ENCODE assay signal across 7 mouse cellular contexts in genomic region chr2:93470849-93471576, GRCm38 (mm10). TPM values are rescaled to one million over a fixed set of nuclear protein-coding genes. Genes with fewer than 3 reads are reported as not detected.
DNase-seq lines count a peak whose midpoint lies in the region; ATAC-seq and TF ChIP-seq lines count a peak whose summit lies in the region.

No protein-coding gene starts in this region.

- TF ChIP-seq CTCF in small intestine, adult 2 months (IDR thresholded peaks at IDR 0.05; ENCODE audit: extremely low read depth, insufficient read length, insufficient replicate concordance, low read depth, low read length), result peak; percentile 60; the same call in 1 of the 2 replicates

- peak; percentile 35; the same call in 1 of the 2 replicates for ATAC-seq in intestine, embryonic 16.5 days

- no peak overlapping the region for H3K4me3 ChIP-seq in intestine, embryonic 16.5 days (ENCODE audit: low read length)
- H3K4me3 ChIP-seq in midbrain, embryonic 10.5 days, result peak overlapping the region; percentile 47; the same call in 1 of the 2 replicates
- H3K4me3 ChIP-seq in small intestine, adult 2 months (ENCODE audit: low read depth, low read length), result 0 out of 2 replicates have a peak overlapping the region, but pooled peaks have one; percentile 60

- TF ChIP-seq POLR2A in small intestine, adult 2 months (IDR thresholded peaks at IDR 0.05; ENCODE audit: low read depth, low read length), result no peak

- no peaks in the 10 kb centered on the region for H3K36me3 ChIP-seq in intestine, embryonic 16.5 days (ENCODE audit: control insufficient read depth, insufficient read depth, low read length)
- no peaks in the 10 kb centered on the region for H3K36me3 ChIP-seq in midbrain, embryonic 10.5 days
- H3K36me3 ChIP-seq in small intestine, adult 2 months (ENCODE audit: control insufficient read depth, insufficient read depth, low read length), result no peaks in the 10 kb centered on the region

- peak; percentile 78 for DNase-seq in adrenal gland, adult 2 months
- peak; percentile 63 for DNase-seq in embryo, embryonic 11.5 days (ENCODE audit: low read depth, low spot score)
- peak; percentile 53 to 71 for DNase-seq in gastrocnemius, postnatal 4 days (ENCODE audit: low spot score in 2 of 2)
- DNase-seq in left cerebral cortex, postnatal 25 days (ENCODE audit: low spot score in 2 of 2), result peak; percentile 83 to 89
- DNase-seq in midbrain, embryonic 10.5 days (ENCODE audit: low spot score), result peak; percentile 74

- intact Hi-C loops in left cerebral cortex, postnatal 25 days (cut with DNase I), result loop anchor here (1.0 to 5.0 kb wide), 4 partner anchors 50 to 404 kb away; no protein-coding TSS in a partner anchor

- H3K9me3 ChIP-seq in intestine, embryonic 16.5 days (ENCODE audit: control insufficient read depth, low read length), result no peaks in the 10 kb centered on the region
- no peaks in the 10 kb centered on the region for H3K9me3 ChIP-seq in midbrain, embryonic 10.5 days (replicated peaks)

- 18% methylated on average over 3 of the region's 3 CpGs for WGBS in intestine, embryonic 16.5 days
- 17% methylated on average over 3 of the region's 3 CpGs for WGBS in midbrain, embryonic 10.5 days
- WGBS in small intestine, adult 2 months, result 10% methylated on average over 3 of the region's 3 CpGs

- no peak overlapping the region for H3K27ac ChIP-seq in intestine, embryonic 16.5 days (ENCODE audit: low read length)
- 0 out of 2 replicates have a peak overlapping the region, but pooled peaks have one; percentile 46 for H3K27ac ChIP-seq in midbrain, embryonic 10.5 days (replicated peaks)
- H3K27ac ChIP-seq in small intestine, adult 2 months (ENCODE audit: insufficient read depth, low read depth, low read length), result no peak overlapping the region

- no peak overlapping the region for H3K4me2 ChIP-seq in intestine, embryonic 16.5 days (ENCODE audit: low read depth, low read length)

- peaks cover 12% of the 10 kb centered on the region for H3K4me1 ChIP-seq in intestine, embryonic 16.5 days (ENCODE audit: control insufficient read depth, insufficient read depth, low read length)
- peaks cover 33% of the 10 kb centered on the region for H3K4me1 ChIP-seq in midbrain, embryonic 10.5 days
- H3K4me1 ChIP-seq in small intestine, adult 2 months (ENCODE audit: control insufficient read depth, insufficient read depth, insufficient read length, low read length), result peaks cover 18% of the 10 kb centered on the region

- no peaks in the 10 kb centered on the region for H3K27me3 ChIP-seq in intestine, embryonic 16.5 days (replicated peaks; ENCODE audit: control insufficient read depth, insufficient read depth, low read length)
- H3K27me3 ChIP-seq in midbrain, embryonic 10.5 days (ENCODE audit: low read depth, poor library complexity, severe bottlenecking), result peaks cover 55% of the 10 kb centered on the region
- no peaks in the 10 kb centered on the region for H3K27me3 ChIP-seq in small intestine, adult 2 months (ENCODE audit: control insufficient read depth, insufficient read depth, low read length)

- H3K9ac ChIP-seq in intestine, embryonic 16.5 days (ENCODE audit: low read depth, low read length), result peak overlapping the region; percentile 68; the same call in 1 of the 2 replicates

RNA-seq across cellular contexts. Expression of gene Cd82, which starts 8.1 kb away (rescaled TPM):
- total RNA-seq in adrenal gland, adult 2 months (2021), result 10 to 100 TPM; 58.9 to 83.2 TPM
- 125 and 137 TPM in 2 replicates for polyA plus RNA-seq in adrenal gland, adult 2 months (2012; rRNA removed)
- total RNA-seq in gastrocnemius, postnatal 4 days (2021), result 10 to 100 TPM; 57.8 to 58.8 TPM
- 171 and 180 TPM in 2 replicates for polyA plus RNA-seq in intestine, embryonic 16.5 days (2015; fragmentation: Nextera tagmentation; extraction: Ambion mirVana)
- total RNA-seq in left cerebral cortex, postnatal 25 days (2021), result 10 to 100 TPM; 15.7 to 16.3 TPM
- 5.1 and 5.9 TPM in 2 replicates for polyA plus RNA-seq in midbrain, embryonic 10.5 days (2016; fragmentation: Nextera tagmentation; extraction: Ambion mirVana)
- 123 and 433 TPM in 2 replicates for polyA plus RNA-seq in small intestine, adult 2 months (2012; rRNA removed)

Comparison
In these comparisons a context has a peak if more than half of its experiments do, and no peak if none do; other contexts are left out.
1. RNA of gene Cd82, which starts 8.1 kb away (polyA plus RNA-seq): 123 to 433 TPM in small intestine, adult 2 months, 171 to 180 TPM in intestine, embryonic 16.5 days and 125 to 137 TPM in adrenal gland, adult 2 months; 5.1 to 5.9 TPM in midbrain, embryonic 10.5 days; every median in the first group is over 10 times any median in the second.
2. Peak in every context shown above with its lines, with median percentiles within 50 percentile points of each other: DNase-seq.